Mouse (Mus musculus): ENCODE results near the gene Trmt2a.

- no peak for TF ChIP-seq GATA1 (IDR thresholded peaks at IDR 0.05; ENCODE audit: borderline replicate concordance, low read length)
- TF ChIP-seq FLI1 (IDR thresholded peaks at IDR 0.05; ENCODE audit: low read length) = no peak
Observed at GRCm38 (mm10) chr16:18241581-18241980, 6.9 kb upstream of the Trmt2a start.

Measured in megakaryocyte, embryonic 14.5 days (primary cell).